Comparison of ENCODE assay signal across 24 mouse cellular contexts in genomic region chr7:121247845-121248244, GRCm38 (mm10).
DNase-seq lines count a peak whose midpoint lies in the region; ATAC-seq and TF ChIP-seq lines count a peak whose summit lies in the region.
"Had no signal": no experiment of that assay in that cellular context is flagged by ENCODE, and none has a peak within 500 bp of the region (broad histone marks: within the 10 kb centered on the region; RNA-seq: fewer than 3 reads in every experiment).

No protein-coding gene starts in this region.

- no peak overlapping the region for H3K9ac ChIP-seq in forebrain, postnatal 0 days
- no peak overlapping the region for H3K9ac ChIP-seq in forebrain, embryonic 12.5 days
- H3K9ac ChIP-seq in midbrain, postnatal 0 days (replicated peaks; ENCODE audit: low read length, poor library complexity, severe bottlenecking), result no peak overlapping the region
- no peak overlapping the region for H3K9ac ChIP-seq in midbrain, embryonic 15.5 days
- no peak overlapping the region for H3K9ac ChIP-seq in neural tube, embryonic 14.5 days (replicated peaks; ENCODE audit: low read depth, low read length)
- H3K9ac ChIP-seq in heart, embryonic 11.5 days (ENCODE audit: low read depth, low read length), result no peak overlapping the region
- H3K9ac ChIP-seq: embryonic facial prominence, embryonic 12.5 days had no signal

- DNase-seq in forebrain, postnatal 0 days, result peak; percentile 19
- peak; percentile 26 for DNase-seq in midbrain, postnatal 0 days (ENCODE audit: low spot score)
- peak; percentile 25 for DNase-seq in R1 (ENCODE audit: low read depth, low spot score)
- no peak for DNase-seq in spleen, adult 12 weeks (ENCODE audit: low spot score)
- DNase-seq: adrenal gland, adult 2 months; adrenal gland, postnatal 10 days; adrenal gland, postnatal 25 days; B cell, adult 2 months; cerebellum, adult 11-12 months; cerebellum, adult 2 months; cerebellum, adult 9-10 months; cerebellum, postnatal 10 days; cerebellum, postnatal 25 days had no signal

- no peak overlapping the region for H3K27ac ChIP-seq in forebrain, postnatal 0 days (ENCODE audit: low read depth, low read length)
- no peak overlapping the region for H3K27ac ChIP-seq in forebrain, embryonic 12.5 days
- no peak overlapping the region for H3K27ac ChIP-seq in midbrain, postnatal 0 days (ENCODE audit: low read depth, low read length)
- H3K27ac ChIP-seq in midbrain, embryonic 15.5 days, result no peak overlapping the region
- H3K27ac ChIP-seq in neural tube, embryonic 14.5 days (ENCODE audit: low read depth, low read length), result no peak overlapping the region; the same call in 1 of the 2 replicates
- H3K27ac ChIP-seq in heart, embryonic 11.5 days (ENCODE audit: low read depth, low read length), result no peak overlapping the region
- H3K27ac ChIP-seq: embryonic facial prominence, embryonic 10.5 days; embryonic facial prominence, embryonic 12.5 days had no signal

- TF ChIP-seq CTCF in forebrain, postnatal 0 days (IDR thresholded peaks at IDR 0.05; ENCODE audit: low read depth), result no peak
- no peak for TF ChIP-seq CTCF in midbrain, postnatal 0 days (IDR thresholded peaks at IDR 0.05)

- no peaks in the 10 kb centered on the region for H3K36me3 ChIP-seq in forebrain, postnatal 0 days (ENCODE audit: insufficient read depth)
- no peaks in the 10 kb centered on the region for H3K36me3 ChIP-seq in forebrain, embryonic 12.5 days (replicated peaks)
- no peaks in the 10 kb centered on the region for H3K36me3 ChIP-seq in midbrain, postnatal 0 days (ENCODE audit: insufficient read depth, low read length)
- H3K36me3 ChIP-seq in midbrain, embryonic 15.5 days (replicated peaks), result no peaks in the 10 kb centered on the region
- no peaks in the 10 kb centered on the region for H3K36me3 ChIP-seq in neural tube, embryonic 14.5 days (ENCODE audit: control insufficient read depth, insufficient read depth, low read length)
- no peaks in the 10 kb centered on the region for H3K36me3 ChIP-seq in heart, embryonic 11.5 days (ENCODE audit: control insufficient read depth, insufficient read depth, low read length)
- H3K36me3 ChIP-seq: embryonic facial prominence, embryonic 10.5 days; embryonic facial prominence, embryonic 12.5 days; G1E had no signal

- H3K4me2 ChIP-seq in forebrain, postnatal 0 days (ENCODE audit: low read depth), result no peak overlapping the region
- H3K4me2 ChIP-seq in forebrain, embryonic 12.5 days, result no peak overlapping the region
- no peak overlapping the region for H3K4me2 ChIP-seq in midbrain, postnatal 0 days (ENCODE audit: low read depth, low read length, poor library complexity, severe bottlenecking)
- H3K4me2 ChIP-seq in midbrain, embryonic 15.5 days, result no peak overlapping the region
- H3K4me2 ChIP-seq in neural tube, embryonic 14.5 days (ENCODE audit: low read depth, low read length), result no peak overlapping the region
- H3K4me2 ChIP-seq in heart, embryonic 11.5 days, result no peak overlapping the region
- H3K4me2 ChIP-seq: embryonic facial prominence, embryonic 12.5 days had no signal

- no peaks in the 10 kb centered on the region for H3K4me1 ChIP-seq in forebrain, postnatal 0 days (ENCODE audit: insufficient read depth)
- H3K4me1 ChIP-seq in forebrain, embryonic 12.5 days, result no peaks in the 10 kb centered on the region
- H3K4me1 ChIP-seq in midbrain, postnatal 0 days (ENCODE audit: insufficient read depth, low read length), result no peaks in the 10 kb centered on the region
- no peaks in the 10 kb centered on the region for H3K4me1 ChIP-seq in midbrain, embryonic 15.5 days
- H3K4me1 ChIP-seq in neural tube, embryonic 14.5 days (ENCODE audit: control insufficient read depth, insufficient read depth, low read length), result peaks cover 3% of the 10 kb centered on the region; the same call in 1 of the 2 replicates
- H3K4me1 ChIP-seq in heart, embryonic 11.5 days (ENCODE audit: control insufficient read depth, insufficient read depth, low read length), result no peaks in the 10 kb centered on the region
- H3K4me1 ChIP-seq: embryonic facial prominence, embryonic 10.5 days; embryonic facial prominence, embryonic 12.5 days had no signal

- H3K9me3 ChIP-seq in forebrain, postnatal 0 days (ENCODE audit: low read length), result no peaks in the 10 kb centered on the region
- no peaks in the 10 kb centered on the region for H3K9me3 ChIP-seq in forebrain, embryonic 12.5 days
- H3K9me3 ChIP-seq in midbrain, postnatal 0 days (ENCODE audit: low read length), result no peaks in the 10 kb centered on the region
- H3K9me3 ChIP-seq in midbrain, embryonic 15.5 days, result no peaks in the 10 kb centered on the region
- no peaks in the 10 kb centered on the region for H3K9me3 ChIP-seq in neural tube, embryonic 14.5 days (ENCODE audit: control insufficient read depth, low read length)
- H3K9me3 ChIP-seq in heart, embryonic 11.5 days (replicated peaks; ENCODE audit: control insufficient read depth, low read length), result no peaks in the 10 kb centered on the region
- H3K9me3 ChIP-seq: embryonic facial prominence, embryonic 10.5 days; embryonic facial prominence, embryonic 12.5 days had no signal

- ATAC-seq in forebrain, postnatal 0 days, result 0 out of 2 replicates have a peak, but pooled peaks have one; percentile 20
- ATAC-seq in forebrain, embryonic 12.5 days (ENCODE audit: low FRiP score), result no peak
- no peak for ATAC-seq in midbrain, postnatal 0 days (ENCODE audit: low FRiP score)
- no peak for ATAC-seq in midbrain, embryonic 15.5 days (replicated peaks)
- peak; percentile 46; the same call in 1 of the 2 replicates for ATAC-seq in neural tube, embryonic 14.5 days (ENCODE audit: low read depth)
- ATAC-seq in heart, embryonic 11.5 days (replicated peaks; ENCODE audit: insufficient number of reproducible peaks, low FRiP score, low TSS enrichment), result no peak
- ATAC-seq: CD4-positive, CD25-positive, alpha-beta regulatory T cell, adult 4 months; forebrain, embryonic 14.5 days; forebrain, embryonic 16.5 days; Patski had no signal

- H3K27me3 ChIP-seq in forebrain, postnatal 0 days (ENCODE audit: insufficient read depth, low read length), result no peaks in the 10 kb centered on the region
- H3K27me3 ChIP-seq in forebrain, embryonic 12.5 days, result no peaks in the 10 kb centered on the region
- no peaks in the 10 kb centered on the region for H3K27me3 ChIP-seq in midbrain, postnatal 0 days (ENCODE audit: insufficient read depth, low read length)
- no peaks in the 10 kb centered on the region for H3K27me3 ChIP-seq in midbrain, embryonic 15.5 days (replicated peaks)
- H3K27me3 ChIP-seq in neural tube, embryonic 14.5 days (ENCODE audit: control insufficient read depth, insufficient read depth, low read length), result no peaks in the 10 kb centered on the region
- H3K27me3 ChIP-seq in heart, embryonic 11.5 days (ENCODE audit: control insufficient read depth, insufficient read depth, low read length), result no peaks in the 10 kb centered on the region
- H3K27me3 ChIP-seq: embryonic facial prominence, embryonic 12.5 days had no signal

- no peak overlapping the region for H3K4me3 ChIP-seq in forebrain, postnatal 0 days (ENCODE audit: low read depth, low read length)
- no peak overlapping the region for H3K4me3 ChIP-seq in forebrain, embryonic 12.5 days (replicated peaks)
- no peak overlapping the region for H3K4me3 ChIP-seq in midbrain, postnatal 0 days (ENCODE audit: low read depth, low read length)
- H3K4me3 ChIP-seq in midbrain, embryonic 15.5 days, result no peak overlapping the region
- no peak overlapping the region for H3K4me3 ChIP-seq in neural tube, embryonic 14.5 days (ENCODE audit: low read depth, low read length)
- no peak overlapping the region for H3K4me3 ChIP-seq in heart, embryonic 11.5 days (ENCODE audit: low read depth, low read length)
- H3K4me3 ChIP-seq: embryonic facial prominence, embryonic 10.5 days; embryonic facial prominence, embryonic 12.5 days had no signal

- 73% methylated on average over 6 of the region's 6 CpGs for WGBS in forebrain, postnatal 0 days
- 86% methylated on average over 6 of the region's 6 CpGs for WGBS in forebrain, embryonic 12.5 days
- 74% methylated on average over 6 of the region's 6 CpGs for WGBS in midbrain, postnatal 0 days
- WGBS in midbrain, embryonic 15.5 days, result 74% methylated on average over 6 of the region's 6 CpGs
- 69% methylated on average over 6 of the region's 6 CpGs for WGBS in neural tube, embryonic 14.5 days
- WGBS in heart, embryonic 11.5 days (ENCODE audit: insufficient replicate concordance), result 76% methylated on average over 6 of the region's 6 CpGs

Comparison
In these comparisons a context has a peak if more than half of its experiments do, and no peak if none do; other contexts are left out.
1. ATAC-seq: peak in forebrain, postnatal 0 days (single experiment) and neural tube, embryonic 14.5 days (single experiment); none in forebrain, embryonic 12.5 days (single experiment), midbrain, postnatal 0 days (single experiment), midbrain, embryonic 15.5 days (single experiment) and heart, embryonic 11.5 days (single experiment).